Mouse (Mus musculus) olfactory bulb, adult 2 months (tissue): ENCODE measurements around the gene Mzt1. TPM values are rescaled to one million over a fixed set of nuclear protein-coding genes. Genes with fewer than 3 reads are reported as not detected.

Source experiments
- H3K27ac ChIP-seq: fragments of 200-500 bp; 2 replicates; pipeline ENCODE4 v1.5.1; 2012; ENCODE audit warnings: low read depth, low read length; ENCODE audit not compliant: insufficient read depth
- H3K4me1 ChIP-seq: fragments of 200-500 bp; 2 replicates; pipeline ENCODE4 v1.6.1; 2012; ENCODE audit warnings: low read length; ENCODE audit not compliant: control insufficient read depth, insufficient read depth
- H3K4me3 ChIP-seq: fragments of 200-500 bp; 2 replicates; pipeline ENCODE4 v1.5.1; 2012; ENCODE audit warnings: mild to moderate bottlenecking, low read depth, low read length, moderate library complexity; ENCODE audit not compliant: insufficient read depth
- CTCF ChIP-seq: fragments of 200-500 bp; IDR thresholded peaks from 2 replicates; pipeline ENCODE4 v1.5.1; 2012; ENCODE audit warnings: low read depth, mild to moderate bottlenecking, low read length, moderate library complexity; ENCODE audit not compliant: insufficient read depth
- POLR2A ChIP-seq: fragments of 200-500 bp; IDR thresholded peaks from 2 replicates; pipeline ENCODE4 v1.6.1; 2012; ENCODE audit warnings: mild to moderate bottlenecking, low read depth, low read length, moderate library complexity; ENCODE audit not compliant: insufficient read depth
- WGBS: fragments of 180-500 bp; shearing (Covaris S2); methylation state at CpG from one replicate; pipeline ENCODE4 v1.1.7; 2018; 5-methylcytosine and 5-hydroxymethylcytosine counted together
- polyA plus RNA-seq: library from polyadenylated mRNA; stranded (reverse); fragments of >200 nt; gene quantifications from 2 replicates; pipeline ENCODE4 v1.2.4, GENCODE M21; 2012; ENCODE audit warnings: low replicate concordance; ENCODE audit not compliant: missing spikeins, insufficient read depth, insufficient read length

Mzt1 gene
- polyA plus RNA-seq, 1 experiment = not detected

DNA sequence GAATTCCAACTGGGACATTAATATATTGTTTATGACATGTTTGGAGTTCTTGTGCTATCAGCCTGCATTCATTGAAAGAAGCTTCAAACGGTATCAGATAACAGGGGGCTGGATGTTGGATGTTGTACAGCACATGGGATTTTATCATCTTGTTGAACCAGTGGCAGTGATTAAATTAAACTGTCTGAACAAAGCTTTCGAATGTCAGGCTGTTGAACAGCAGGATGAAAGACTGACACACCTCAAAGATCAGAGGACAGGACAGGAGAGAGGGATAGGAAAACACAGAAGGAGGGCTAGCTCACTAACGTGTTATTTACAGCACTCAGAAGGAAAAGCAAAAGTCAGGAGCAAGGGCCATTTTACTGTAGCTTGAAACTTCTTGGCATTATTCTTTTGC lies 56.1 kb downstream of the Mzt1 start:
- Histone ChIP-seq H3K27ac (no peak overlapping the region), H3K4me1 (no peaks in the 10 kb centered on the region), H3K4me3 (no peak overlapping the region)
- WGBS = 39% methylated on average over 3 of the region's 3 CpGs
- TF ChIP-seq POLR2A (no peak), CTCF (no peak)

Other genes starting within 250 kb of the Mzt1 start
- gene Rpl36a-ps1, start 51.8 kb downstream of the Mzt1 start, polyA plus RNA-seq = not detected in 2 replicates
- gene Bora, start 88 bp upstream of the Mzt1 start, polyA plus RNA-seq = not detected in 2 replicates
- not detected in 2 replicates for gene Pibf1, start 53.3 kb upstream of the Mzt1 start, polyA plus RNA-seq
- gene Dis3, start 53.6 kb upstream of the Mzt1 start, polyA plus RNA-seq = not detected in 2 replicates